Mouse (Mus musculus) myocyte (in vitro differentiated cells): ENCODE measurements around the gene Telo2.

Experiments used
- CEBPB ChIP-seq: IDR thresholded peaks from 2 replicates; pipeline ENCODE4 v1.6.1; 2011; ENCODE audit warnings: mild to moderate bottlenecking, moderate library complexity; ENCODE audit not compliant: poor library complexity, insufficient read depth, severe bottlenecking
- MAX ChIP-seq: IDR thresholded peaks from one replicate; pipeline ENCODE4 v1.6.1; 2011; ENCODE audit warnings: low read depth, mild to moderate bottlenecking, control low read depth
- MYOD1 ChIP-seq, 3 experiments: IDR thresholded peaks; one replicate each; pipeline ENCODE4 v1.6.1; 2011; ENCODE audit warnings: control low read depth in 2 of 3, low read depth in 2 of 3, mild to moderate bottlenecking in 2 of 3, moderate library complexity in 1 of 3; ENCODE audit not compliant: insufficient read length in 2 of 3, control insufficient read depth in 1 of 3
- MYOG ChIP-seq, 3 experiments: IDR thresholded peaks; one replicate each; pipeline ENCODE4 v1.6.1; 2011; ENCODE audit warnings: control low read depth in 2 of 3, low read depth in 2 of 3, mild to moderate bottlenecking in 2 of 3; ENCODE audit not compliant: insufficient read length in 2 of 3, control insufficient read depth in 1 of 3, insufficient read depth in 1 of 3
- POLR2A ChIP-seq: IDR thresholded peaks from one replicate; pipeline ENCODE4 v1.6.1; 2011; ENCODE audit warnings: low read depth, mild to moderate bottlenecking, control low read depth, moderate library complexity; ENCODE audit not compliant: insufficient read length
- POLR2AphosphoS2 ChIP-seq: IDR thresholded peaks from one replicate; pipeline ENCODE4 v1.6.1; 2011; ENCODE audit warnings: low read depth, control low read depth; ENCODE audit not compliant: insufficient read length
- TCF12 ChIP-seq: IDR thresholded peaks from one replicate; pipeline ENCODE4 v1.6.1; 2011; ENCODE audit warnings: mild to moderate bottlenecking, control low read depth; ENCODE audit not compliant: poor library complexity, insufficient read depth, severe bottlenecking
- USF1 ChIP-seq: IDR thresholded peaks from one replicate; pipeline ENCODE4 v1.6.1; 2011; ENCODE audit warnings: low read depth, mild to moderate bottlenecking, control low read depth, moderate library complexity

- TF ChIP-seq MYOG (IDR thresholded peaks at IDR 0.05; ENCODE audit: control insufficient read depth in 1 of 3, insufficient read depth in 1 of 3, insufficient read length in 2 of 3, low read depth in 2 of 3) (no peak), POLR2A (no peak), MYOD1 (IDR thresholded peaks at IDR 0.05; ENCODE audit: control insufficient read depth in 1 of 3, insufficient read length in 2 of 3, low read depth in 2 of 3) (no peak), MAX (no peak), USF1 (no peak), POLR2AphosphoS2 (no peak), CEBPB (no peak), TCF12 (no peak)
Observed at GRCm38 (mm10) chr17:25089158-25089557, 26.6 kb downstream of the Telo2 start.
